Mouse (Mus musculus): ENCODE measurements at regions not wholly inside any gene's neighbourhood (a gene's known extent, or its start where the extent isn't known, plus 50 kb on each side); places are given as distances from the start of the nearest gene placed in this dataset.

GRCm38 (mm10) chr1:80073950-80074349 lies 144.3 kb downstream of the Fam124b start:
- no peak for TF ChIP-seq CTCF (IDR thresholded peaks at IDR 0.05)
- TF ChIP-seq EP300 (IDR thresholded peaks at IDR 0.05) = no peak
